Mouse (Mus musculus) G1E (cell line): ENCODE data around the gene Tshb.

Source experiments
- CTCF ChIP-seq: IDR thresholded peaks from 2 replicates; pipeline ENCODE4 v1.5.1; 2012; ENCODE audit warnings: low read depth, low read length, inconsistent platforms, mixed read lengths
- GATA1 ChIP-seq: IDR thresholded peaks from 2 replicates; pipeline ENCODE4 v1.6.1; 2012; ENCODE audit warnings: borderline replicate concordance, low read length, inconsistent platforms, mixed read lengths
- POLR2AphosphoS5 ChIP-seq: IDR thresholded peaks from 2 replicates; pipeline ENCODE4 v1.6.1; 2012; ENCODE audit warnings: low read depth, low read length, inconsistent platforms; ENCODE audit not compliant: insufficient replicate concordance
- TAL1 ChIP-seq: conservative IDR thresholded peaks from 2 replicates; pipeline ENCODE4 v1.6.1; 2012; ENCODE audit warnings: low read depth, low read length, inconsistent platforms, mixed read lengths

DNA sequence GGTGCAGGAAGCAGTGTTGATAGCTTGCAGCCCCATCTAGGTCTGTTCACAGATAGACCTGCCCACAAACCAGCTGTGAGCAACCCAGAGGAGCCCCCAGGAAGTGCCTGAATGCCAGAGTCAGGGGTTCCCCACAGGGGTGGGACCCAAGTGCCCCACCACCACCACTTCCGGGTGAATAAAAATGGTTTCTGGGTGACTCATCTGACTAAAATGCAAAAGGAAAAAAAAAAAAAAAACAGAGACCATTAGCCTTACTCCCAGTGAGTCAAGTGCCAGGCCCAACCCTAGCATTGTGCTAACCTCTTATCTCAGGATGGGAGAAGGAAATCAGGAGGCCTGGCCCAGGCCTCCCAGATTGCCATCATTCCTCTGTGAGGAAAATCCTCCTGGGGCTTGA is 26.7 kb downstream of the Tshb start:
- TF ChIP-seq CTCF (no peak), GATA1 (no peak), TAL1 (no peak), POLR2AphosphoS5 (no peak)
